Mouse (Mus musculus): ENCODE results near the gene Vav3. TPM values are rescaled to one million over a fixed set of nuclear protein-coding genes. Genes with fewer than 3 reads are reported as not detected.
"Not testable (repeated sequence)": the region's sequence is repeated elsewhere in the genome, so short reads cannot be mapped to it uniquely, and the experiment has no call there.

The Vav3 gene
- polyA plus RNA-seq, 1 experiment from 2014 or later: 13.6 TPM

GRCm38 (mm10) chr3:109444077-109444476 is 103.6 kb downstream of the Vav3 start:
- no peaks in the 10 kb centered on the region for H3K27me3 ChIP-seq (ENCODE audit: control insufficient read depth, insufficient read depth, low read length)
- H3K27ac ChIP-seq (replicated peaks in 1 of 2; ENCODE audit: control insufficient read depth in 1 of 2, insufficient read depth in 1 of 2, low read depth in 2 of 2, low read length in 2 of 2): no peak overlapping the region
- WGBS: 83% methylated on average over 3 of the region's 3 CpGs

GRCm38 (mm10) chr3:109446903-109447302 is 106.5 kb downstream of the Vav3 start:
- ATAC-seq (ENCODE audit: insufficient number of reproducible peaks, insufficient read depth, low FRiP score, low read depth): no peak
- no peak overlapping the region for H3K9ac ChIP-seq (ENCODE audit: low read length)
- no peak overlapping the region for H3K4me2 ChIP-seq (ENCODE audit: low read length)
- no peaks in the 10 kb centered on the region for H3K36me3 ChIP-seq (ENCODE audit: control insufficient read depth, insufficient read depth, low read length)
- H3K9me3 ChIP-seq (ENCODE audit: control insufficient read depth, low read length): no peaks in the 10 kb centered on the region
- H3K4me1 ChIP-seq (ENCODE audit: control insufficient read depth in 2 of 2, insufficient read depth in 2 of 2, low read length in 2 of 2): no peaks in the 10 kb centered on the region; a peak in 1 of 4 replicates
- H3K27ac ChIP-seq (replicated peaks in 1 of 2; ENCODE audit: control insufficient read depth in 1 of 2, insufficient read depth in 1 of 2, low read depth in 2 of 2, low read length in 2 of 2): no peak overlapping the region
- WGBS: 55% methylated on average over 4 of the region's 4 CpGs
- H3K27me3 ChIP-seq (ENCODE audit: control insufficient read depth, insufficient read depth, low read length): no peaks in the 10 kb centered on the region
- H3K4me3 ChIP-seq (ENCODE audit: control insufficient read depth in 1 of 2, insufficient read depth in 1 of 2, low read depth in 1 of 2, low read length in 2 of 2): no peak overlapping the region

More at GRCm38 (mm10) chr3:109444077-109444476, 103.6 kb downstream of the Vav3 start:
- no peaks in the 10 kb centered on the region for H3K36me3 ChIP-seq (ENCODE audit: control insufficient read depth, insufficient read depth, low read length)
- no peaks in the 10 kb centered on the region for H3K4me1 ChIP-seq (ENCODE audit: control insufficient read depth in 2 of 2, insufficient read depth in 2 of 2, low read length in 2 of 2)
- no peak overlapping the region for H3K4me2 ChIP-seq (ENCODE audit: low read length)
- no peak for ATAC-seq (ENCODE audit: insufficient number of reproducible peaks, insufficient read depth, low FRiP score, low read depth)
- H3K9me3 ChIP-seq (ENCODE audit: control insufficient read depth, low read length): no peaks in the 10 kb centered on the region
- no peak overlapping the region for H3K4me3 ChIP-seq (ENCODE audit: control insufficient read depth in 1 of 2, insufficient read depth in 1 of 2, low read depth in 1 of 2, low read length in 2 of 2)
- no peak overlapping the region for H3K9ac ChIP-seq (ENCODE audit: low read length)

GRCm38 (mm10) chr3:109448249-109448648 is 107.8 kb downstream of the Vav3 start:
- H3K4me3 ChIP-seq (ENCODE audit: control insufficient read depth in 1 of 2, insufficient read depth in 1 of 2, low read depth in 1 of 2, low read length in 2 of 2); ATAC-seq (ENCODE audit: insufficient number of reproducible peaks, insufficient read depth, low FRiP score, low read depth); H3K9me3 ChIP-seq (ENCODE audit: control insufficient read depth, low read length); H3K4me1 ChIP-seq (ENCODE audit: control insufficient read depth in 2 of 2, insufficient read depth in 2 of 2, low read length in 2 of 2); H3K27ac ChIP-seq (replicated peaks in 1 of 2; ENCODE audit: control insufficient read depth in 1 of 2, insufficient read depth in 1 of 2, low read depth in 2 of 2, low read length in 2 of 2); H3K4me2 ChIP-seq (ENCODE audit: low read length); H3K27me3 ChIP-seq (ENCODE audit: control insufficient read depth, insufficient read depth, low read length); H3K9ac ChIP-seq (ENCODE audit: low read length); H3K36me3 ChIP-seq (ENCODE audit: control insufficient read depth, insufficient read depth, low read length): not testable (repeated sequence)
- 85% methylated on average over 5 of the region's 5 CpGs for WGBS

GRCm38 (mm10) chr3:109451966-109452365 is 111.5 kb downstream of the Vav3 start:
- WGBS: 56% methylated on average over 2 of the region's 2 CpGs
- H3K36me3 ChIP-seq (ENCODE audit: control insufficient read depth, insufficient read depth, low read length): no peaks in the 10 kb centered on the region
- ATAC-seq (ENCODE audit: insufficient number of reproducible peaks, insufficient read depth, low FRiP score, low read depth): no peak

GRCm38 (mm10) chr3:109454633-109455032 is 114.2 kb downstream of the Vav3 start:
- Histone ChIP-seq H3K4me3 (ENCODE audit: control insufficient read depth in 1 of 2, insufficient read depth in 1 of 2, low read depth in 1 of 2, low read length in 2 of 2) (no peak overlapping the region), H3K9ac (ENCODE audit: low read length) (no peak overlapping the region), H3K36me3 (ENCODE audit: control insufficient read depth, insufficient read depth, low read length) (no peaks in the 10 kb centered on the region), H3K4me2 (ENCODE audit: low read length) (no peak overlapping the region), H3K9me3 (ENCODE audit: control insufficient read depth, low read length) (no peaks in the 10 kb centered on the region), H3K4me1 (ENCODE audit: control insufficient read depth in 2 of 2, insufficient read depth in 2 of 2, low read length in 2 of 2) (peaks cover 2 to 3% of the 10 kb centered on the region in 2 experiments; a peak in 3 of 4 replicates), H3K27me3 (ENCODE audit: control insufficient read depth, insufficient read depth, low read length) (no peaks in the 10 kb centered on the region), H3K27ac (replicated peaks in 1 of 2; ENCODE audit: control insufficient read depth in 1 of 2, insufficient read depth in 1 of 2, low read depth in 2 of 2, low read length in 2 of 2) (no peak overlapping the region)
- 11% methylated on average over 1 of the region's 1 CpGs for WGBS
- no peak for ATAC-seq (ENCODE audit: insufficient number of reproducible peaks, insufficient read depth, low FRiP score, low read depth)

More at GRCm38 (mm10) chr3:109451966-109452365, 111.5 kb downstream of the Vav3 start:
- Histone ChIP-seq H3K4me3 (ENCODE audit: control insufficient read depth in 1 of 2, insufficient read depth in 1 of 2, low read depth in 1 of 2, low read length in 2 of 2) (no peak overlapping the region), H3K9ac (ENCODE audit: low read length) (no peak overlapping the region), H3K27me3 (ENCODE audit: control insufficient read depth, insufficient read depth, low read length) (no peaks in the 10 kb centered on the region), H3K27ac (replicated peaks in 1 of 2; ENCODE audit: control insufficient read depth in 1 of 2, insufficient read depth in 1 of 2, low read depth in 2 of 2, low read length in 2 of 2) (no peak overlapping the region), H3K4me1 (ENCODE audit: control insufficient read depth in 2 of 2, insufficient read depth in 2 of 2, low read length in 2 of 2) (peaks cover 2 to 3% of the 10 kb centered on the region in 2 experiments; a peak in 3 of 4 replicates), H3K4me2 (ENCODE audit: low read length) (no peak overlapping the region), H3K9me3 (ENCODE audit: control insufficient read depth, low read length) (no peaks in the 10 kb centered on the region)

- Histone ChIP-seq H3K4me1 (ENCODE audit: control insufficient read depth in 2 of 2, insufficient read depth in 2 of 2, low read length in 2 of 2) (peaks cover 2 to 3% of the 10 kb centered on the region in 2 experiments; a peak in 3 of 4 replicates), H3K9ac (ENCODE audit: low read length) (no peak overlapping the region), H3K27me3 (ENCODE audit: control insufficient read depth, insufficient read depth, low read length) (no peaks in the 10 kb centered on the region), H3K9me3 (ENCODE audit: control insufficient read depth, low read length) (no peaks in the 10 kb centered on the region), H3K36me3 (ENCODE audit: control insufficient read depth, insufficient read depth, low read length) (no peaks in the 10 kb centered on the region), H3K4me2 (ENCODE audit: low read length) (no peak overlapping the region), H3K4me3 (ENCODE audit: control insufficient read depth in 1 of 2, insufficient read depth in 1 of 2, low read depth in 1 of 2, low read length in 2 of 2) (no peak overlapping the region), H3K27ac (replicated peaks in 1 of 2; ENCODE audit: control insufficient read depth in 1 of 2, insufficient read depth in 1 of 2, low read depth in 2 of 2, low read length in 2 of 2) (no peak overlapping the region)
- WGBS: 78% methylated on average over 1 of the region's 1 CpGs
- ATAC-seq (ENCODE audit: insufficient number of reproducible peaks, insufficient read depth, low FRiP score, low read depth): no peak
Measured at GRCm38 (mm10) chr3:109456340-109456739, 115.9 kb downstream of the Vav3 start.

- H3K4me2 ChIP-seq (ENCODE audit: low read length): no peak overlapping the region
- ATAC-seq (ENCODE audit: insufficient number of reproducible peaks, insufficient read depth, low FRiP score, low read depth): no peak
- no peaks in the 10 kb centered on the region for H3K36me3 ChIP-seq (ENCODE audit: control insufficient read depth, insufficient read depth, low read length)
- no peak overlapping the region for H3K27ac ChIP-seq (replicated peaks in 1 of 2; ENCODE audit: control insufficient read depth in 1 of 2, insufficient read depth in 1 of 2, low read depth in 2 of 2, low read length in 2 of 2)
- peaks cover 2 to 3% of the 10 kb centered on the region in 2 experiments; a peak in 2 of 4 replicates for H3K4me1 ChIP-seq (ENCODE audit: control insufficient read depth in 2 of 2, insufficient read depth in 2 of 2, low read length in 2 of 2)
- no peak overlapping the region for H3K4me3 ChIP-seq (ENCODE audit: control insufficient read depth in 1 of 2, insufficient read depth in 1 of 2, low read depth in 1 of 2, low read length in 2 of 2)
- no peaks in the 10 kb centered on the region for H3K9me3 ChIP-seq (ENCODE audit: control insufficient read depth, low read length)
- H3K27me3 ChIP-seq (ENCODE audit: control insufficient read depth, insufficient read depth, low read length): no peaks in the 10 kb centered on the region
- H3K9ac ChIP-seq (ENCODE audit: low read length): no peak overlapping the region
- WGBS: 76% methylated on average over 6 of the region's 6 CpGs
Measured at GRCm38 (mm10) chr3:109463684-109464083, 123.2 kb downstream of the Vav3 start.

- Histone ChIP-seq H3K27me3 (ENCODE audit: control insufficient read depth, insufficient read depth, low read length) (no peaks in the 10 kb centered on the region), H3K9ac (ENCODE audit: low read length) (no peak overlapping the region), H3K4me1 (ENCODE audit: control insufficient read depth in 2 of 2, insufficient read depth in 2 of 2, low read length in 2 of 2) (peaks cover 4 to 6% of the 10 kb centered on the region in 2 experiments; a peak in 3 of 4 replicates), H3K9me3 (ENCODE audit: control insufficient read depth, low read length) (no peaks in the 10 kb centered on the region), H3K4me2 (ENCODE audit: low read length) (no peak overlapping the region), H3K27ac (replicated peaks in 1 of 2; ENCODE audit: control insufficient read depth in 1 of 2, insufficient read depth in 1 of 2, low read depth in 2 of 2, low read length in 2 of 2) (no peak overlapping the region), H3K4me3 (ENCODE audit: control insufficient read depth in 1 of 2, insufficient read depth in 1 of 2, low read depth in 1 of 2, low read length in 2 of 2) (no peak overlapping the region), H3K36me3 (ENCODE audit: control insufficient read depth, insufficient read depth, low read length) (no peaks in the 10 kb centered on the region)
- WGBS: 71% methylated on average over 8 of the region's 8 CpGs
- no peak for ATAC-seq (ENCODE audit: insufficient number of reproducible peaks, insufficient read depth, low FRiP score, low read depth)
Measured at GRCm38 (mm10) chr3:109464600-109464999, 124.1 kb downstream of the Vav3 start.
